Mouse (Mus musculus): ENCODE results near the gene Nckap5.

The Nckap5 gene

GRCm38 (mm10) chr1:126253934-126254333 is 576.7 kb downstream of the Nckap5 start:
- TF ChIP-seq GATA4 (IDR thresholded peaks at IDR 0.05; ENCODE audit: insufficient replicate concordance, low read length) = no peak

- TF ChIP-seq GATA4 (IDR thresholded peaks at IDR 0.05; ENCODE audit: insufficient replicate concordance, low read length) = no peak
Measured at GRCm38 (mm10) chr1:126233196-126233595, 597.4 kb downstream of the Nckap5 start.

GRCm38 (mm10) chr1:126231199-126231598 is 599.4 kb downstream of the Nckap5 start:
- no peak for TF ChIP-seq GATA4 (IDR thresholded peaks at IDR 0.05; ENCODE audit: insufficient replicate concordance, low read length)

GRCm38 (mm10) chr1:126210212-126210611 is 620.4 kb downstream of the Nckap5 start:
- TF ChIP-seq GATA4 (IDR thresholded peaks at IDR 0.05; ENCODE audit: insufficient replicate concordance, low read length) = no peak

GRCm38 (mm10) chr1:126209743-126210142 is 620.9 kb downstream of the Nckap5 start:
- no peak for TF ChIP-seq GATA4 (IDR thresholded peaks at IDR 0.05; ENCODE audit: insufficient replicate concordance, low read length)

GRCm38 (mm10) chr1:126209131-126209530 is 621.5 kb downstream of the Nckap5 start:
- no peak for TF ChIP-seq GATA4 (IDR thresholded peaks at IDR 0.05; ENCODE audit: insufficient replicate concordance, low read length)

GRCm38 (mm10) chr1:126196937-126197336 is 633.7 kb downstream of the Nckap5 start:
- no peak for TF ChIP-seq GATA4 (IDR thresholded peaks at IDR 0.05; ENCODE audit: insufficient replicate concordance, low read length)

- TF ChIP-seq GATA4 (IDR thresholded peaks at IDR 0.05; ENCODE audit: insufficient replicate concordance, low read length) = no peak
Measured at GRCm38 (mm10) chr1:126190353-126190752, 640.2 kb downstream of the Nckap5 start.

- TF ChIP-seq GATA4 (IDR thresholded peaks at IDR 0.05; ENCODE audit: insufficient replicate concordance, low read length) = no peak
Measured at GRCm38 (mm10) chr1:126183751-126184150, 646.8 kb downstream of the Nckap5 start.

GRCm38 (mm10) chr1:126168579-126168978 is 662.0 kb downstream of the Nckap5 start:
- TF ChIP-seq GATA4 (IDR thresholded peaks at IDR 0.05; ENCODE audit: insufficient replicate concordance, low read length) = no peak

- TF ChIP-seq GATA4 (IDR thresholded peaks at IDR 0.05; ENCODE audit: insufficient replicate concordance, low read length) = no peak
Measured at GRCm38 (mm10) chr1:126168131-126168530, 662.5 kb downstream of the Nckap5 start.

GRCm38 (mm10) chr1:126167546-126167945 is 663.1 kb downstream of the Nckap5 start:
- no peak for TF ChIP-seq GATA4 (IDR thresholded peaks at IDR 0.05; ENCODE audit: insufficient replicate concordance, low read length)

- no peak for TF ChIP-seq GATA4 (IDR thresholded peaks at IDR 0.05; ENCODE audit: insufficient replicate concordance, low read length)
Measured at GRCm38 (mm10) chr1:126159287-126159686, 671.3 kb downstream of the Nckap5 start.

GRCm38 (mm10) chr1:126155816-126156215 is 674.8 kb downstream of the Nckap5 start:
- no peak for TF ChIP-seq GATA4 (IDR thresholded peaks at IDR 0.05; ENCODE audit: insufficient replicate concordance, low read length)

- no peak for TF ChIP-seq GATA4 (IDR thresholded peaks at IDR 0.05; ENCODE audit: insufficient replicate concordance, low read length)
Measured at GRCm38 (mm10) chr1:126153516-126154234, 676.9 kb downstream of the Nckap5 start.

- TF ChIP-seq GATA4 (IDR thresholded peaks at IDR 0.05; ENCODE audit: insufficient replicate concordance, low read length) = no peak
Measured at GRCm38 (mm10) chr1:126152217-126152616, 678.4 kb downstream of the Nckap5 start.

- TF ChIP-seq GATA4 (IDR thresholded peaks at IDR 0.05; ENCODE audit: insufficient replicate concordance, low read length) = no peak
Measured at GRCm38 (mm10) chr1:126149966-126150365, 680.6 kb downstream of the Nckap5 start.
